Mouse (Mus musculus) forebrain, postnatal 0 days (tissue): ENCODE results near the gene Syn2. TPM values are rescaled to one million over a fixed set of nuclear protein-coding genes. Genes with fewer than 3 reads are reported as not detected.
"Not testable (repeated sequence)": the region's sequence is repeated elsewhere in the genome, so short reads cannot be mapped to it uniquely, and the experiment has no call there.

ENCODE experiments used
- ATAC-seq: fragments of 200-750 bp; cut with Nextera tagmentation; 2 replicates; pipeline ENCODE4 v1.8.0; 2017; ENCODE audit warnings: mild to moderate bottlenecking, moderate library complexity
- DNase-seq: peaks from one replicate; pipeline ENCODE4 v3.0.0-alpha.2; 2015
- H3K27ac ChIP-seq: fragments of 300-500 bp; sonication (generic); 2 replicates; pipeline ENCODE4 v1.5.1; 2014; ENCODE audit warnings: low read depth, mild to moderate bottlenecking, antibody characterized with exemption, low read length, moderate library complexity, mixed read lengths
- H3K27me3 ChIP-seq: fragments of 300-500 bp; sonication (generic); 2 replicates; pipeline ENCODE4 v1.6.1; 2014; ENCODE audit warnings: mild to moderate bottlenecking, low read length, mixed read lengths; ENCODE audit not compliant: insufficient read depth
- H3K36me3 ChIP-seq: fragments of 300-500 bp; sonication (generic); 2 replicates; pipeline ENCODE4 v1.6.1; 2014; ENCODE audit warnings: mild to moderate bottlenecking, moderate library complexity; ENCODE audit not compliant: insufficient read depth
- H3K4me1 ChIP-seq: fragments of 300-500 bp; sonication (generic); 2 replicates; pipeline ENCODE4 v1.6.1; 2014; ENCODE audit warnings: antibody characterized with exemption; ENCODE audit not compliant: insufficient read depth
- H3K4me2 ChIP-seq: fragments of 300-500 bp; sonication (generic); 2 replicates; pipeline ENCODE4 v1.6.1; 2014; ENCODE audit warnings: low read depth, mild to moderate bottlenecking, moderate library complexity
- H3K4me3 ChIP-seq: fragments of 300-500 bp; sonication (generic); 2 replicates; pipeline ENCODE4 v1.5.1; 2014; ENCODE audit warnings: low read depth, low read length, mixed read lengths
- H3K9ac ChIP-seq: fragments of 300-500 bp; sonication (generic); 2 replicates; pipeline ENCODE4 v1.6.1; 2014; ENCODE audit warnings: mild to moderate bottlenecking
- H3K9me3 ChIP-seq: fragments of 300-500 bp; sonication (generic); 2 replicates; pipeline ENCODE4 v1.6.1; 2016; ENCODE audit warnings: low read length
- CTCF ChIP-seq: sonication (generic); IDR thresholded peaks from 2 replicates; pipeline ENCODE4 v1.5.1; 2016; ENCODE audit warnings: antibody characterized with exemption, control low read depth, low read depth
- WGBS: fragments of 180-500 bp; shearing (Covaris S2); extraction: QIAGEN DNeasy Blood & Tissue Kit; methylation state at CpG from one replicate; pipeline ENCODE4 v1.1.7; 2014; 5-methylcytosine and 5-hydroxymethylcytosine counted together
- polyA plus RNA-seq: library from polyadenylated mRNA; unstranded; fragments of >200 nt; fragmentation: Nextera tagmentation; extraction: Ambion mirVana; gene quantifications from 2 replicates; pipeline ENCODE4 v1.2.1, GENCODE M21; 2015
- total RNA-seq: library from RNA; depleted of rRNA; stranded (reverse); fragments of >200 nt; gene quantifications from 2 replicates; pipeline ENCODE4 v1.2.3, GENCODE M21; 2014

The Syn2 gene
- total and polyA plus RNA-seq, 2 experiments from 2014 or later: 85.9 to 91.1 TPM

- H3K27ac ChIP-seq: no peak overlapping the region
- H3K4me1 ChIP-seq: no peaks in the 10 kb centered on the region; the same call in 1 of the 2 replicates
- no peaks in the 10 kb centered on the region for H3K36me3 ChIP-seq
- H3K9ac ChIP-seq: no peak overlapping the region
- no peaks in the 10 kb centered on the region for H3K9me3 ChIP-seq
- H3K27me3 ChIP-seq: no peaks in the 10 kb centered on the region
- H3K4me2 ChIP-seq: no peak overlapping the region
- peak; percentile 91 for DNase-seq
- peak; percentile 92 for ATAC-seq
- 0% methylated on average over 2 of the region's 2 CpGs for WGBS
- no peak overlapping the region for H3K4me3 ChIP-seq
- peak; percentile 93 for TF ChIP-seq CTCF
Observed at GRCm38 (mm10) chr6:115227529-115227928, 92.8 kb downstream of the Syn2 start.

GRCm38 (mm10) chr6:115230557-115230956 lies 95.9 kb downstream of the Syn2 start:
- 60% methylated on average over 3 of the region's 3 CpGs for whole genome bisulfite sequencing
- ATAC-seq: no peak
- no peak overlapping the region for H3K4me3 ChIP-seq
- no peak overlapping the region for H3K27ac ChIP-seq
- no peaks in the 10 kb centered on the region for H3K36me3 ChIP-seq
- H3K9me3 ChIP-seq: no peaks in the 10 kb centered on the region
- no peaks in the 10 kb centered on the region for H3K4me1 ChIP-seq
- TF ChIP-seq CTCF: no peak
- no peaks in the 10 kb centered on the region for H3K27me3 ChIP-seq
- no peak overlapping the region for H3K9ac ChIP-seq
- H3K4me2 ChIP-seq: no peak overlapping the region
- DNase-seq: no peak

GRCm38 (mm10) chr6:115231836-115232235 lies 97.1 kb downstream of the Syn2 start:
- DNase-seq (no peak), ATAC-seq (no peak)
- Histone ChIP-seq H3K9ac (no peak overlapping the region), H3K4me1 (no peaks in the 10 kb centered on the region), H3K9me3 (no peaks in the 10 kb centered on the region), H3K36me3 (no peaks in the 10 kb centered on the region), H3K4me3 (no peak overlapping the region), H3K27me3 (no peaks in the 10 kb centered on the region), H3K27ac (no peak overlapping the region), H3K4me2 (no peak overlapping the region)
- WGBS: 73% methylated on average over 4 of the region's 4 CpGs
- TF ChIP-seq CTCF: no peak

- no peak for ATAC-seq
- WGBS: 93% methylated on average over 1 of the region's 1 CpGs
Observed at GRCm38 (mm10) chr6:115232562-115232961, 97.9 kb downstream of the Syn2 start.

GRCm38 (mm10) chr6:115238031-115239027 lies 103.6 kb downstream of the Syn2 start:
- 87% methylated on average over 9 of the region's 9 CpGs for WGBS
- Histone ChIP-seq H3K4me1 (no peaks in the 10 kb centered on the region), H3K27me3 (no peaks in the 10 kb centered on the region), H3K9me3 (no peaks in the 10 kb centered on the region), H3K4me2 (no peak overlapping the region), H3K9ac (no peak overlapping the region), H3K4me3 (no peak overlapping the region), H3K27ac (no peak overlapping the region), H3K36me3 (0 out of 2 replicates have a peak, but pooled peaks cover 9% of the 10 kb centered on the region)
- ATAC-seq: no peak
- no peak for DNase-seq
- no peak for TF ChIP-seq CTCF

More at GRCm38 (mm10) chr6:115232562-115232961, 97.9 kb downstream of the Syn2 start:
- no peak for TF ChIP-seq CTCF
- Histone ChIP-seq H3K4me2 (no peak overlapping the region), H3K36me3 (no peaks in the 10 kb centered on the region), H3K9ac (no peak overlapping the region), H3K4me3 (no peak overlapping the region), H3K27ac (no peak overlapping the region), H3K27me3 (no peaks in the 10 kb centered on the region), H3K9me3 (no peaks in the 10 kb centered on the region), H3K4me1 (no peaks in the 10 kb centered on the region)
- no peak for DNase-seq

- Histone ChIP-seq H3K27me3 (no peaks in the 10 kb centered on the region), H3K4me2 (no peak overlapping the region)
Observed at GRCm38 (mm10) chr6:115239335-115239734, 104.6 kb downstream of the Syn2 start.

GRCm38 (mm10) chr6:115240431-115240830 lies 105.7 kb downstream of the Syn2 start:
- H3K4me1 ChIP-seq, H3K27ac ChIP-seq, ATAC-seq, H3K9me3 ChIP-seq, H3K4me3 ChIP-seq, H3K4me2 ChIP-seq, H3K27me3 ChIP-seq, H3K9ac ChIP-seq, DNase-seq: not testable (repeated sequence)
- H3K36me3 ChIP-seq: peaks cover 13% of the 10 kb centered on the region; the same call in 1 of the 2 replicates
- 60% methylated on average over 2 of the region's 2 CpGs for WGBS

More at GRCm38 (mm10) chr6:115239335-115239734, 104.6 kb downstream of the Syn2 start:
- no peaks in the 10 kb centered on the region for H3K4me1 ChIP-seq
- no peak overlapping the region for H3K9ac ChIP-seq
- WGBS: 68% methylated on average over 7 of the region's 7 CpGs
- H3K4me3 ChIP-seq: no peak overlapping the region
- no peak overlapping the region for H3K27ac ChIP-seq
- peak; percentile 73 for ATAC-seq
- H3K9me3 ChIP-seq: no peaks in the 10 kb centered on the region
- no peak for TF ChIP-seq CTCF
- no peak for DNase-seq
- H3K36me3 ChIP-seq: 0 out of 2 replicates have a peak, but pooled peaks cover 13% of the 10 kb centered on the region
